Mouse (Mus musculus) kidney, postnatal 0 days (tissue): Measurements from ENCODE around the gene Ccdc70. TPM values are rescaled to one million over a fixed set of nuclear protein-coding genes. Genes with fewer than 3 reads are reported as not detected.

Experiments used
- ATAC-seq: fragments of 200-750 bp; cut with Nextera tagmentation; replicated peaks from 2 replicates; pipeline ENCODE4 v1.8.0; 2017; ENCODE audit warnings: low read depth, moderate number of reproducible peaks, moderate TSS enrichment, moderate library complexity; ENCODE audit not compliant: low FRiP score
- DNase-seq: peaks from one replicate; pipeline ENCODE4 v3.0.0-alpha.2; 2016; ENCODE audit warnings: low spot score
- H3K27ac ChIP-seq: fragments of 300-500 bp; sonication (generic); 2 replicates; pipeline ENCODE4 v1.5.1; 2014; ENCODE audit warnings: mild to moderate bottlenecking
- H3K27me3 ChIP-seq: fragments of 300-500 bp; sonication (generic); 2 replicates; pipeline ENCODE4 v1.6.1; 2014; ENCODE audit warnings: low read length, mixed read lengths; ENCODE audit not compliant: insufficient read depth
- H3K36me3 ChIP-seq: fragments of 300-500 bp; sonication (generic); 2 replicates; pipeline ENCODE4 v1.6.1; 2014; ENCODE audit warnings: low read length, mixed read lengths; ENCODE audit not compliant: insufficient read depth
- H3K4me1 ChIP-seq: fragments of 300-500 bp; sonication (generic); replicated peaks from 2 replicates; pipeline ENCODE4 v1.6.1; 2014; ENCODE audit warnings: antibody characterized with exemption, low read length, mixed read lengths; ENCODE audit not compliant: insufficient read depth
- H3K4me2 ChIP-seq: fragments of 300-500 bp; sonication (generic); 2 replicates; pipeline ENCODE4 v1.6.1; 2014; ENCODE audit warnings: mild to moderate bottlenecking, low read length, moderate library complexity, mixed read lengths
- H3K4me3 ChIP-seq: fragments of 300-500 bp; sonication (generic); replicated peaks from 2 replicates; pipeline ENCODE4 v1.5.1; 2014; ENCODE audit warnings: low read depth, low read length
- H3K9ac ChIP-seq: fragments of 300-500 bp; sonication (generic); 2 replicates; pipeline ENCODE4 v1.6.1; 2014; ENCODE audit warnings: low read depth, low read length
- H3K9me3 ChIP-seq: fragments of 300-500 bp; sonication (generic); replicated peaks from 2 replicates; pipeline ENCODE4 v1.6.1; 2016; ENCODE audit warnings: low read length, inconsistent platforms, mixed read lengths
- CTCF ChIP-seq: IDR thresholded peaks from 2 replicates; pipeline ENCODE4 v1.5.1; 2016; ENCODE audit warnings: antibody characterized with exemption, low read depth, mild to moderate bottlenecking, moderate library complexity
- WGBS: fragments of 180-500 bp; shearing (Covaris S2); extraction: QIAGEN DNeasy Blood & Tissue Kit; methylation state at CpG from one replicate; pipeline ENCODE4 v1.1.7; 2014; 5-methylcytosine and 5-hydroxymethylcytosine counted together
- polyA plus RNA-seq: library from polyadenylated mRNA; unstranded; fragments of >200 nt; fragmentation: Nextera tagmentation; extraction: Ambion mirVana; gene quantifications from 2 replicates; pipeline ENCODE4 v1.2.1, GENCODE M21; 2015

Ccdc70 gene
- polyA plus RNA-seq, 1 experiment from 2014 or later = not detected

DNA sequence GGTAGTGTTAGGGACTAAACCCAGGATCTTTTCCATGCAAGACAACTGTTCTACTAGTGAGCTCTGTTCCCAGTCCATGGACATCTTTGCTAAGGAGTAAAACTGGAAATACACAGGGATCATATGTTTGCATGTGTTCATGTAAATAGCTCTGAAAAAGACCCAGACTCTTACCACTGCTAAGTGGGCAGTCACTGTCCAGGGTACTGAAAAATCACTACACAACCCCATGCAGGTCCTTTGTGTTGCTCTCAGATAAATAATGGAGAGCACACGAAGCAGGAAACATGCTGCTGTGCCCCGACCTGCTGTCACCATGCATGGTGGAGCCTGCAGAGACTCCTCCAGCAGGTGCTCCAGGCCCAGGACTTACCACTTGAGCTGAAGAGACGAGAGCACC lies 25.6 kb downstream of the Ccdc70 start:
- ATAC-seq (no peak), DNase-seq (peak; percentile 60)
- Histone ChIP-seq H3K9me3 (no peaks in the 10 kb centered on the region), H3K4me2 (no peak overlapping the region), H3K36me3 (no peaks in the 10 kb centered on the region), H3K4me3 (no peak overlapping the region), H3K4me1 (no peaks in the 10 kb centered on the region), H3K27ac (no peak overlapping the region), H3K9ac (no peak overlapping the region), H3K27me3 (no peaks in the 10 kb centered on the region)
- no peak for TF ChIP-seq CTCF
- 23% methylated on average over 3 of the region's 3 CpGs for WGBS

DNA sequence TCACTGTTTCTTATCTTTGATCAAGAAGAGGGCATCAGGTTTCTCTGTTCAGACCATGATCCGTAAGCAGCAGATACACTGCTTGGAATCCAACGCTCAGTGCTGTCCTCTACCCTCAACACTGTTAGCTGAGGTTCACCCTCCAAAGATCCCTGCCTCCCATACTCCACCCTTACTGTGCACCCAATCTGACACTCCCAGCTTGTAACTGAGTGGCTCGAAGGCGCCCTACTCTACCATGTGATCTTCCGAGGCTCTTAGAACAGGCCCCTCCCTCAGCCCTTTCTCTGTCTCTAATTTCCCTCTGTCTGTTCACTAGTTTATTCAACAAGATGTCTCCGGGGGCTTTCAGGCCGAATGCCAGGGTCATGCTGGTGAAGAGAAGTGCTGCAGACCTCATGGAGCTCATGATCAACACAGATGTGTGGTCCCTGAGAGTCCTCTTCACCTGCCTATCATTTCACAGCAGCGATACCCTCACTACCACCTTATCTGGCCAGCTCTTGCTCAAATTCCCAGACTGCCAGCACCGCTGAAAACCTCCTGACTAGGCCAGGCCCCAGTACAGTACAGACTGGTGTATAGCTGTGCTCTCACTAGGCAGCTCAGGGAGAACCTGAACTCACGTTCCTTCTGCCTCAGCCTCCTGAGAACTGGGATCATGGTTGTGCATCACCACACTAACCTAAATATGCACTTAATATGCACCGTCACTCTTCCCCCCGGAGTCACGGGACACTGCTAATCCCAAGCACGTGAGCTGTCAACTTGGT lies 35.4 kb downstream of the Ccdc70 start:
- DNase-seq (no peak), ATAC-seq (no peak)
- Histone ChIP-seq H3K4me2 (no peak overlapping the region), H3K36me3 (no peaks in the 10 kb centered on the region), H3K9ac (no peak overlapping the region), H3K9me3 (no peaks in the 10 kb centered on the region), H3K4me1 (no peaks in the 10 kb centered on the region), H3K4me3 (no peak overlapping the region), H3K27me3 (no peaks in the 10 kb centered on the region), H3K27ac (no peak overlapping the region)
- WGBS = 77% methylated on average over 14 of the region's 14 CpGs
- no peak for TF ChIP-seq CTCF

- Histone ChIP-seq H3K4me1 (no peaks in the 10 kb centered on the region), H3K36me3 (no peaks in the 10 kb centered on the region), H3K9me3 (no peaks in the 10 kb centered on the region), H3K9ac (no peak overlapping the region), H3K4me2 (no peak overlapping the region), H3K4me3 (no peak overlapping the region), H3K27ac (no peak overlapping the region), H3K27me3 (no peaks in the 10 kb centered on the region)
- 56% methylated on average over 6 of the region's 6 CpGs for WGBS
- DNase-seq (no peak), ATAC-seq (no peak)
- TF ChIP-seq CTCF = no peak
These were observed 36.8 kb downstream of the Ccdc70 start for GRCm38 (mm10) chr8:22006423-22006822.

DNA sequence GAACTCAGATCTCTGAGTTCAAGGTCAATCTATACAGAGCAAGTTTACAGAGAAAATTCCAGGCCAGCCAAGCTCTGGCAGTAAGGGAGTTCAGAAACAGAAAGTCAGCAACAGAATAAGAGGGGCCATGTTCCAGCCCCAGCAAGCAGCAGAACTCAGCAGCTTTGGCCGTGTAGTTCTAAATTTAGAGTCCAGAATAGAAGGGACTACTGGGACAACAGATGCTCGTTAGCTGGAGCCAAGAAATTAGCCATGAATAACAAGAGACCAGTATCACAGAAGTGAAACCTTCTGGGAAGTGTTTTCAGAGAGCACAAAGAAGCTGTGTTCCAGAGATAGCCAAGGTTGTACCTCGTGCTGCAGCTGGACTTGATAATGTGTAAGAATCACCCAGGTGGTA lies 39.8 kb downstream of the Ccdc70 start:
- H3K4me3 ChIP-seq = no peak overlapping the region
- no peak for DNase-seq
- TF ChIP-seq CTCF = no peak
- no peaks in the 10 kb centered on the region for H3K27me3 ChIP-seq
- WGBS = 68% methylated on average over 3 of the region's 3 CpGs
- H3K4me2 ChIP-seq = no peak overlapping the region
- H3K4me1 ChIP-seq = no peaks in the 10 kb centered on the region
- H3K36me3 ChIP-seq = no peaks in the 10 kb centered on the region
- H3K9ac ChIP-seq = no peak overlapping the region
- H3K27ac ChIP-seq = no peak overlapping the region
- no peaks in the 10 kb centered on the region for H3K9me3 ChIP-seq
- ATAC-seq = no peak

GRCm38 (mm10) chr8:22013034-22013707 lies 43.6 kb downstream of the Ccdc70 start:
- H3K4me2 ChIP-seq = no peak overlapping the region
- H3K4me3 ChIP-seq = no peak overlapping the region
- WGBS = 59% methylated on average over 24 of the region's 24 CpGs
- DNase-seq = no peak
- 0 out of 2 replicates have a peak, but pooled peaks have one; percentile 15 for ATAC-seq
- no peaks in the 10 kb centered on the region for H3K9me3 ChIP-seq
- no peak for TF ChIP-seq CTCF
- no peak overlapping the region for H3K9ac ChIP-seq
- H3K27me3 ChIP-seq = no peaks in the 10 kb centered on the region
- H3K36me3 ChIP-seq = no peaks in the 10 kb centered on the region
- H3K27ac ChIP-seq = no peak overlapping the region
- no peaks in the 10 kb centered on the region for H3K4me1 ChIP-seq

GRCm38 (mm10) chr8:22017731-22018130 lies 48.2 kb downstream of the Ccdc70 start:
- ATAC-seq (no peak), DNase-seq (no peak)
- H3K4me2 ChIP-seq = no peak overlapping the region
- H3K27ac ChIP-seq = no peak overlapping the region
- 60% methylated on average over 7 of the region's 7 CpGs for WGBS
- no peak for TF ChIP-seq CTCF
- H3K36me3 ChIP-seq = no peaks in the 10 kb centered on the region
- H3K9ac ChIP-seq = no peak overlapping the region
- H3K9me3 ChIP-seq = no peaks in the 10 kb centered on the region
- no peak overlapping the region for H3K4me3 ChIP-seq
- no peaks in the 10 kb centered on the region for H3K4me1 ChIP-seq
- H3K27me3 ChIP-seq = no peaks in the 10 kb centered on the region
